Mouse (Mus musculus) neutrophil, adult 5-6 weeks (primary cell): Measurements from ENCODE around the gene Spaca7. TPM values are rescaled to one million over a fixed set of nuclear protein-coding genes. Genes with fewer than 3 reads are reported as not detected.
"Not testable (repeated sequence)": the region's sequence is repeated elsewhere in the genome, so short reads cannot be mapped to it uniquely, and the experiment has no call there.

Experiments used
- ATAC-seq: fragments of 151-379, 151-347 bp; 2 replicates; pipeline ENCODE4 v1.8.0; 2017; ENCODE audit warnings: mild to moderate bottlenecking, moderate TSS enrichment; ENCODE audit not compliant: insufficient number of reproducible peaks, poor library complexity, low FRiP score, severe bottlenecking; ENCODE audit errors: extremely low read depth
- total RNA-seq: library from RNA; stranded (forward); fragments of 200-1000 nt; gene quantifications from 2 replicates; pipeline ENCODE4 v1.2.3, GENCODE M21; 2017

Spaca7 gene
- total RNA-seq: not detected in 2 replicates

DNA sequence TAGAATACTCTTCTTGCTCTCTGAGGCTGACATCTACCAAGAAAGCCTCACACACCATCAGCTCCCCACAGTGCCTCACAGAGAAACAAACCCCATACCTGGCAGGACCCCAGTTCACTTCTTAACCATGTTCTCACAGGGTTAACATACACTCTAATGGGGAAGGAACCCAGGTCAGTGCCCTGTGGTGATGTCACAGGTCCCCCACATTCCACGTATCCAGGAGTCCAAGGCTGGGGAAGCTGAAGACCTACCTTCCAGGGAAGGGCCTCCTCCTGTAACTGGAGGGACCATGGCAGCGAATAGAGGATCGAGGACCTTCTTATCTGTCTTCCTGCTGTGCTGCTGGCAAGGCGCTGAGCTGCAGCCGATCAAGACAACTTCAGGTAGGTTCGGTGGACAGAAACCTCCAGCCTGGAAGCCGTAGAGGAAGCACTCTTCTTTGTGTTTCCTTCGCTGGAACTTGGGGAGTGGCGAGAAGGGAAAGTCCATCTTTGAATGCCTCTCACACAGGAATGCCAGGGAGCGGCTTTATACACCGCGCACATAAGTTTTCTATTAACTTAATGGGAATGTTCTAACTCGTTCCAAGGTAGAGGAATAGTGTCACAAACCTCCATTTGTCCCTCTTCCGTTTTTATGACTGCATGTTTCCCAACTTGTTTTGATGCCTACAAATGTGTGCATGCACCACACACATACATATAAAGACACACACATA, at the start of gene Spaca7:
Gene Spaca7 (plus strand): TSS at position 216 of the 721 bp plus-strand sequence.
- no peak for ATAC-seq

DNA sequence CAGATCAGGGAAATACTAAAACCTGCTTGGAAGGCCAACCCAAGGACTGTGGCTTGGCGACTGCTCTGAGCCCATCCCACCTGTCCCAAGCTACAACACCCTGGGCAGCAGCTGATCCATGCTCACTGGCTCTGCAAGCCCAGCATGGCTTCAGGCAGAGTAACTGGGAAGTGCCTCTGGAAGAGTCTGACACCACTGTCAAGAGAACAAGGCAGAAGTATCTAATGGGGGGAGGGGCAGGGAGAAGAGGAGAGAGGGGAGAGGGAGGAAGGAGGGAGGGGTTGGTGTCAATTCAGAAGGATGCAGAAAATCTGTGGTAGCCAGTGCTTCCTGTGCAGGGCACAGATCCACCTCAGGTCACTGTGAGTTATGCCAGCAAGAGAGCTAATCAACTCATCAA, 48.5 kb upstream of the Spaca7 start:
- ATAC-seq: no peak

DNA sequence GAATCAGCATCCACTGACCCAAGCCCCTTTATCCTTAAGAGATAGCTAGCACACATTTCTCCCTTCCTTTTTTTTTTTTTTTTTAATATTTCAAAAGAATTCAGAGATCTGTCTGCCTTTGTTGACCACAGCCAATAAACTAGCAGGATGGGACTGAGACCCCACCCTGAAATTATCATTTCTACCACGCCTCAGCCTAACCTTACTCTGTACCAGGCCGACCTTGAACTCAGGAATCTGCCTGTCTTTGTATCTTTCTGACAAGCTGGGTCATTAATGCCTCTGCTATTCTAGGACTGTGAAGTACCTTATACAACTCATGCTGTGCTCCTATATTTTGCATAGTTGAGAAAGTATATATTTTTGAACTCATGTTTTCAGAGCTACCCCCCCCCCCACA, 44.2 kb upstream of the Spaca7 start:
- no peak for ATAC-seq

DNA sequence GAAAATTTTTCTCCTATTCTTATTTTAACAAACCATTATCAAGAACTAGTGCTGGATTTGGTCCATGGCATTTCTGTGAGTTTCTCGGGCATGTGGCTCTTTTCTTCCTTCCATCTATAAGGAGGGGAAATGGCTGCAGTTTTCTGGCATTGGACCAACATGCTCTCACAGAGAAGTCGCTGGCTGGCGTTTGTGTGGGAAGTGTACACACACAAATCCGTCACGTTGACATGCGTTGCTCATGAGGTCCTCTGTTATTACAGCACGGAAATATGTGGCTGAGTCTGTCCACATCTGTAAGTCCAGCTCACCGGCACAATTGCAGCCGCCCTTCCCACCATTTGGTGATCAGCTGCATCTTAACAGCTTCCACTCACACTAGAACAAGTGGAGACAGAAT, 37.2 kb upstream of the Spaca7 start:
- ATAC-seq: no peak

DNA sequence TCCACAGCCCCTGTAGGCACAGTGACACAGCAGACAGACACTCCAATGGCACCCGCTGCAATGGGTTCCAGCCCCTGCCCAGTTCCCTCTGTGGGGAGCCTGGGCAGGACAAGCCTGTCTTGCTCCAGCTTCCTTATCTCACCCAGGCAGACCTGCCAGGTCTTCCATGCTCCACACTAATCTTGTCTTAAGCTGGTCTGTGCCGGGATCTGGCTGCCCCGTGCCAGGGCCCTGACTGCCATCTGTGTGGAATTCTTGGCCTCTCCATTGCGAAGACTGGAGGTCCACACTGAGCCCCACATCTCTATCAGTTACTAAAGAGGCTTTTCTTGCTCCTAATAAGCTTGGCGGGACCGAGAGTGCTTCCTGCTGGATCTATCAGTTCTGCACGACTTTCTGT, 36.5 kb upstream of the Spaca7 start:
- no peak for ATAC-seq

DNA sequence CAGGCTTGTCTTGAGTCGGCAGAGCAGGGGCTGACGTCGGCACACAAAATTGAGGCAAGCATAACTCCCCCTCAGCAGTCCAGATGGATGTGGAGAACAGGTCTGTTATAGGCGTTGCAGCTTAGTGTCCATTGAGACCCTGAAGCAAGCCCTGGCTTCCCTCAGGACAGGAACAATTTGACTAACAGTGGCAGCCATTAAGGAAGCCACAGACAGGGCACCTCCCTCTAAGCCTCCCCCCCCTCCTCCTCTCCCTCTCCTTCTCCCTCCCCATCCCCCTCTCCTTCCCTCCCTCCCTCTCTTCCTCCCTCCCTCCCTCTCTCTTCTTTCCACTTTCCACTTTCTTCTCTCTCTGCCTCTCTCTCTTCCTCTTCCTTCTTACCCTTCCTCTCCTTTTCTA, 27.6 kb upstream of the Spaca7 start:
- ATAC-seq: no peak

DNA sequence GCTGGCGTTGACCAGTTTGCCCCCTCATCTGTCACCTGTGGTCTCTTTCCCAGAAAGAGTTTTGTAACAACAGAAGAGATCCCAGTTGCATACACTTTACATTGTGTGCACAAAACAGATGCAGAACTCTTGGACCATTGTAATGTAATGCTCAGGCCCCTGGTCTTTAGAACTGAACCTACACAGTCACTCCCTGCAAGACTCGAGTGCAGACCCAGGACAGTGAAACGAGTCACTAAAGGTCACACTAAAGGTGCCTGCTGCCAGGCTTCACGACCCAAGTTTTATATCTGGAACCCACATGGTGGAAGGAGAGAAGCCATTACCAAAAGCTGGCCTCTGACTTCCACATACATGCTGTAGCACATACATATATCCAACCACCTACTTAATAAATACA, 27.2 kb upstream of the Spaca7 start:
- no peak for ATAC-seq

DNA sequence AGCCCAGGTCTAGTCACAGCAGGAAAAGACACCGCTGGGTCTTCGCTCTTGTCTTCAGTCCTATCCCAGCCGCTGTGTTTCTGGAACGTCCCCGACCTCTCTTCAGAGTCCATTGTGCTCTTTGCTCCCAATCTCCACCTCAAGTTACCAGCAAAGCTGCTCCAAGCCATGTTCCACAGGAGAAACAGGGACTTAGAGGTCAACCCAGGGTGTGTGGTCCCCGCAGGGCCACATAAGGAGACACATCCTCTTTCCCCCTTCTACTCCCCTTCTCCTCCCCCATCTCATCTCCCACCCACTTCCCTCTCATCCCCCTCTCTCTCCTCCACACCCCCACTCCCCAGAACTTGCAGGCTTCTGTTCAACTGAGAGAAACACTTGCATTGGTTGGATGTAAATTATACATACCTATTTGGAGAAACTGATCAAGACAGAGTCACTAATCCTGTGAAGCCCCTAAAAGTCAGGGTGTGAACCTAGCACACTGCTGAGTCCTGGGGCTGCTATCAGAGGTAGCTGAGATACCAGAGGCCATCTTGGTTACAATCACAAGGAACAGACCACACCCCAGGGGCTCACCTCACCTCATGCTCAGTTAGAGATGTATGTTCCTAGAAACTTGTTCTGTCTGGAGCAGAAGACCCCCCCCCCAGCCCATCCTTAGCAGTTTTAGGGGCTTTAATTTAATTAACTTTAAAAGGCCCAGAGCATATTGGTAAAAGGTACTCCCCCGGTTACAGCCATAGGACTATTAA, 25.2 kb upstream of the Spaca7 start:
- no peak for ATAC-seq

DNA sequence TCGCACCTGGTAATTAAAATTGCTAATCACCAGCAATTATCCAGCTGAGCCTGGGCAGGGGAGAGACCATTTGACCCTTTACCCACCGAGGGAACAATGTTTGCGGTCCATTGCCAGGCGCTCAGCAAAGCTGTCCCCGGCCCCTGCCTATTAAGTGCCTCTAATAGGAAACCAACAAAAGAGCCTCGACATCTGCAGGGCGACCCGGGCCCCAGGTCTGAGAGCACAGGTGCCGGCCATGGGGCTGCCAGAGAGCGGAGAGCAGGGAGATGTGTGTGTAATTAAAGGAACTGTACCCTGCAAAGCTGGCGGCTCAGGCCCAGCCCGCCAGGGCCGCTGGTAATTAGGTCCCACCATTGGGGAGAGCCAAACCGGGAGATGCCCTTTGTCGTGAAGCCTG, 24.6 kb upstream of the Spaca7 start:
- no peak for ATAC-seq

DNA sequence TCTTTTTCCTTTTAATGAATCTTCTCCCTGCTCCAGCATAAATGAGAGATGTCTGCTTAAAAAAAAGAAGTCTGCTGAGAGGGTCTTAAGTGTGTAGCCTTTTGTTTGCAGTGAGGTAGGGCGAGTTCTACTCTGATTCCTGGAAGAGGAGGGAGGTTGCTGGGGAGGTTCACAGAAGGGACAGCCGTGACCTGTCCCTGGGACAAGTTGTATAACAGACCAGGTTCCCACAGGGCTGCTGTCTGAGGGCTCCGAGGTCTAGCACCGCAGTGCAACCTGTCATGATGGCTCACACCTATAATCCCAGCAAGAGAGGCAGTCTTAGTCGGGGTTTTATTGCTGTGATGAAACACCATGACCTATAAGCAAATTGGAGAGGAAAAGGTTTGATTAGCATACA, 24.1 kb upstream of the Spaca7 start:
- no peak for ATAC-seq

DNA sequence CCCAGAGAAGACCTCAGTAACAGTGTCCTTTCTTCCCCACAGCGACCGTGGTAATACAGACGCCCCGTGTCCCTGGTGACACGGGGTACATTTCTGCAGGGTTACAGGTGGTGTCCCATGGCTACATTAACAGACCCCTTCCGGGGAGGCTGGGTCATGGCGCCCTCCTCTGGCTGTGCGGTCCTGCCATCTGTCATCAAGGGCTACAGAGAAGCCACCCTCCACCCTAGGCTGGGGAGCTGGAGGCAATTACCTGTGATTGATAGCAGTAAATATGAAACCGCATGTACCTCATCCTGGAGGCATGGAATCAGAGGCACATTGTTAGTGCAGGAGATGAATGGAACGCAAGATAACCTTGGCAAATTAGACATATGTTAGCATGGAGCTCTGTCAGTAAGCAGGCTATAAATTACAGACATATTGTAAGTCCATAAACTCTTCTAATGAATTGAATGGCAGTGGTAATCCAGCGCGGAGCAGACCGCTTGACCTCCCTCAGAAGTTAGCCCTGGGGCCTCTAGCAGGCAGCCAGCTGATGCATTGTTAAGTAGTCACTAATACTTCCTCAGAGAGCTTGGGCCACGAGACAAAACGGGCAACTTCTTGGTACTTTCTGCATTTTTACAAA, 17.2 kb upstream of the Spaca7 start:
- no peak for ATAC-seq

DNA sequence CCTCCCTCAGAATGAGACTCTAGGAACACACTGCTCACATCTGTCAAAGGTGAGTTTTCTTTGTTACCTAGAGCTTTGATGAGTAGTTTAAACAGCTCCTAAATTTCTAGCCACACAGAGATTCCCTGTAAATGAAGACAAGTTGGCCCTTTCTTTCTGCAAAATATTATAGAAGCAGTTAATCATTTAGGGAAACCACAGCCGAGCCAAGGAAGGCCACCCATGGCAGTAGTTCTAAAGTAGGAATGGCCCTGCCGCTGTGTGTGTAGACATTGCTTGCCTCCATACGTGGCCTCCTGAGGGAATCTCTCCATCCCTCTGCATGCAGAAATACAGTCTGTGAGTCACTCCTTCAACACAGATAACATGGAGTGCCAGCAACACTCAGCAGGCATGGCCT, 14.0 kb upstream of the Spaca7 start:
- no peak for ATAC-seq

DNA sequence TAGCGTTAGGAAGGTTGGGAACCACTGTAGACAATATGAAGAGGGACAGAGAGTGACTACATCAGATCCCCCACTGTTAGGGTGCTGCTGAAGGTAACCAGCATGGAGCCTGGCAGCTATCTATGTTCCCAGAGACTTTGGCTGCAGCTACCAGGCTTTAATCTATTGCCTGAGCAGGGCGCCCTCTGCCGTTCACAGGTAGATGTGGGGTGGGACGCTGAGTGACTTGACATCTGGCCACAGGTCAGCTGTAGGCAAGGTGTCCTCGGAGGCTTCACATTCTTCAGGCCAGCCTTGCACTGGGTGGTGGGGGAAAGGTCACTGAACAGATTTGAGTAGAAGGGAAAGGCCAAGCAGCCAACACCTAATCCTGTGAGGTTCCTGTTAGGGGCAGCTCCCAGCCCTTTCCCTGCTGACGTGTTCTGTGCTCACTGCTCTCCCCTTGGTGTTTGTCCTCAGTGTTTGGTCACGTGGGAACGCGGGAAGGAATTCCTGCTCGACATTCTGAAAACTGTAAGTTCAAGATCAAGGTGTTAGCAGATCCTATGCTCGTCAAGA, 11.3 kb upstream of the Spaca7 start:
- ATAC-seq: no peak

DNA sequence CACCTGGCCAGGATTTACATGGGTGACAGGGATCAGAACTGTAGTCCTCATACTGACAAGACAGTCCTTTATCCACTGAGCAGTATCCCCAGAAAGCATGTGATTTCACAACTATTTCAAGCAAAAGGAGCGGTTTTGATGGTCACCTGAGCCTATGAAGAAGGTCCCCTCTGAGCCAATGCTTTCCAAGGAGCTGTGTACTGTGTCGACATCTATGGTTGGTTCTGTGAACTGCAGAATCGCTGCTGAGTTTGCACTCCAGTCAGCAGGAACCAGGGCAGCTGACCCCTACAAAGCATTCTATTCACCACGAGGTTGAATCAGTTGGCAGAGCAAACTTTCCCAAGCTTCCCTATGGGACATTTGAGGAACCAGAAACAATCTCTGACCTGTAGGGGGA, 8.5 kb upstream of the Spaca7 start:
- no peak for ATAC-seq

DNA sequence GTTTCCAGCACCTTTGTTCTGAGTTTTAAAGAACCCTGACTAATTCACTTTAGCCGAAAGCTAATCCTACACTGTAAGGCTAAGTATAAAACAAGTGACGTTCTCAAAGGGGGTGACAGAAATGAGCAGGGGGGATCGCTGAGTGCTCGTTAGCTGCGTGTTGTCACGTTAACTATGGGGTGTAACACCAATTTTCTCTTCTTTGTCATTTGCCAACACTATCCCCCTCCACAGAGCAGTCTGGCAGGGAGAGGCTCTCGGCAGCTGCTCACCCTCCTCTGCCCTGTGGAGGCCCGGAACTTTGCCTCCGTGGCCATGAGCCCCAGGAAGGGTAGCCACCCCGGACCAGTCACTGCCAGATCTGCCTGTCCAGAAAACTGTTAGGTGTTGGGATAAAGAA, 7.3 kb upstream of the Spaca7 start:
- no peak for ATAC-seq

DNA sequence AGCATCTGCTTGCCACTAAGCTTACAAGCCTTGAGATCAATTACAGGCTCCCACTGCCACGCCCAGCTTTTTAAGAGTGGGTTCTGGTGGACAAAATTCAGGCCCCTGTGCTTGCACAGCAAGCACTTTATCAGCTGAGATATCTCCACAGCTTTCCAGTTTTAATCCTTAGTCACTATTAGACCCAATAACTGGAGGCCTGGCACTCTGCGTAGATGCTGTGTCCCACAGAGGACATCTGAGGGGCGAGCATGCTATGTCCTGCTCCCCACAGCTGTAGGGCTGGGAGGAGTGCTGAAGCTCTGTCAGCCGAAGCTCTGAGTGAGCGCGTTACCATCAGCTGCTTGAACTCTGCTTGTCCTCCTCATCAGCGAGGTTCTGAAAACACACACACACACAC, 6.3 kb upstream of the Spaca7 start:
- ATAC-seq: no peak

DNA sequence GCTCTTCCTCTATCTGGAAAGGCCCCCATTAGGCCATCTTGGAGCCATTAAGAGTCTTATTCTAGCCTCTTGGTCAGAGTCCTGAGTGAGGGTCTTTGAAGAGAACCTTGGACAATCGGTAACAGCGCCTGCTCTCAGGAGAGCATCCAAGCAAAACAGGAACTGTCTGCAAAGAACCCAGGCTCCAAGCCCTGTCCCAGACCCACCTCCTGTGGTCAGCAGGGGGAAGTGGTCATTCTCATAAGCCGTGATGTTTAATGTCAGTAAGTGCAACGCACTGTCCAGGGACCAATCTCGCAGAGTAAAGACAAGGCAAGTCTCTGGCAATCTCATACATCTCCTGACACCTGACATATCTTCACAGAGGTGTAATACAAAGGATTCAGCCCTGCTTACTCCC, 3.2 kb downstream of the Spaca7 start:
- ATAC-seq: no peak

DNA sequence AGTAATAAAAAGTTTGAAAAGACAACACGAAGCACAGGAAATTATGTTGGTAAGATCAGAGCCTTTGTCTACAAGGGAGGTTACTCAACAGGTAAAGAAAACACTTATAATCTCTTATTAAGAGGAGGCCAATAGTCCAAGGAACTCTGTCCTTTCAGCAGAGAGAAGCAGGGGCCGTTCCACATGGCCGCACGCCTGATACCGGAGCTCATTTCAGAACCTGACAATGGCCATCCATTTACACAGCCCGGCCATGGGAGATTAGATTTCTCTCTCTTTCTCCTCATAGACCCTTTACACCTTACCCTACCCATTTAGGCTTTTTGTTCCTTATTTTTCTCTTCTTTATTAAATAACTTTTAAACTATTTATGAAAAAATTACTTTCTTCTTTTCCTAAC, 3.9 kb downstream of the Spaca7 start:
- no peak for ATAC-seq

DNA sequence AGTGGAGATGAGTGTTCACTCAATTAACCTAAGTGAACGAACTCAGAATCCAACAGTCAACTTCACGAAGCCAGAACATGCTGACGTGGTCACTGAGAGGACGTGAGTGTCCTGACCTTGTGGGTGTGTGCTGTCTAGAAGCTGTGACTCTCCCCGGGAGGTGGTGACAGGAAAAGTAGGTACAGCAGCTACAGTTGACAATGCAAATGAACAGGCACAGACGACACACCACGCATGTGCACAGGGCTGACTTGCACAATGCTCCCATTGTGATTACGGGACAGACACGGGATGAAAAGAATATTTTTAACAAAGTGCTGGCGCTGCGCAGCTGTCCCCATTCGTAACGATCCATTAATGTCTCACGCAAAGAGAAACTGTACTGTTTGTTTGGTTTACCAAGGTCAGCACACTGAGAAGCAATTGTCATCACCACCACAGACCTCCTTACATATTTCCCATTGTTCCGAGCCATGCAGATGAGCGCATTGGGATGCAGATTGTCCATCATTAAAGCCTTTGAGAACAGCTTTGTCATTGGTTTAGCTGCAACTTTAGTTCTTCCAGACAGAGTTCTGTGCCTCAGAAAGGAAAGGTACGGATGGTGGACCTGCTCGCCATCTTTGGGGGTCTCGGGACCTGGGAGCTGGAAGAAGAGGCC, 6.6 kb downstream of the Spaca7 start:
- ATAC-seq: not testable (repeated sequence)
